Mouse (Mus musculus) hindbrain, embryonic 14.5 days (tissue): ENCODE measurements around the gene Pip5k1c. TPM values are rescaled to one million over a fixed set of nuclear protein-coding genes. Genes with fewer than 3 reads are reported as not detected.

ENCODE experiments used
- ATAC-seq: fragments of 200-750 bp; cut with Nextera tagmentation; 2 replicates; pipeline ENCODE4 v1.8.0; 2017; ENCODE audit warnings: moderate number of reproducible peaks, mild to moderate bottlenecking, moderate TSS enrichment, moderate library complexity; ENCODE audit not compliant: low FRiP score
- DNase-seq: peaks from one replicate; pipeline ENCODE4 v3.0.0-alpha.2; 2015; ENCODE audit warnings: low spot score
- H3K27ac ChIP-seq: fragments of 300-500 bp; sonication (generic); 2 replicates; pipeline ENCODE4 v1.5.1; 2014; ENCODE audit warnings: mild to moderate bottlenecking, moderate library complexity
- H3K27me3 ChIP-seq: fragments of 300-500 bp; sonication (generic); 2 replicates; pipeline ENCODE4 v1.6.1; 2014; ENCODE audit warnings: mild to moderate bottlenecking, low read length, mixed read lengths; ENCODE audit not compliant: control insufficient read depth, insufficient read depth
- H3K36me3 ChIP-seq: fragments of 300-500 bp; sonication (generic); replicated peaks from 2 replicates; pipeline ENCODE4 v1.6.1; 2014; ENCODE audit not compliant: control insufficient read depth, insufficient read depth
- H3K4me1 ChIP-seq: fragments of 300-500 bp; sonication (generic); replicated peaks from 2 replicates; pipeline ENCODE4 v1.6.1; 2014; ENCODE audit warnings: antibody characterized with exemption, low read length, mixed read lengths; ENCODE audit not compliant: control insufficient read depth, insufficient read depth
- H3K4me2 ChIP-seq: fragments of 300-500 bp; sonication (generic); replicated peaks from 2 replicates; pipeline ENCODE4 v1.6.1; 2014; ENCODE audit warnings: mild to moderate bottlenecking, moderate library complexity
- H3K4me3 ChIP-seq: fragments of 300-500 bp; sonication (generic); replicated peaks from 2 replicates; pipeline ENCODE4 v1.5.1; 2014; ENCODE audit warnings: mild to moderate bottlenecking, low read length
- H3K9ac ChIP-seq: fragments of 300-500 bp; sonication (generic); 2 replicates; pipeline ENCODE4 v1.6.1; 2014
- H3K9me3 ChIP-seq: fragments of 300-500 bp; sonication (generic); 2 replicates; pipeline ENCODE4 v1.6.1; 2016; ENCODE audit warnings: low read length; ENCODE audit not compliant: control insufficient read depth
- WGBS: fragments of 180-500 bp; shearing (Covaris S2); extraction: QIAGEN DNeasy Blood & Tissue Kit; methylation state at CpG from one replicate; pipeline ENCODE4 v1.1.7; 2014; 5-methylcytosine and 5-hydroxymethylcytosine counted together
- polyA plus RNA-seq: library from polyadenylated mRNA; unstranded; fragments of >200 nt; fragmentation: Nextera tagmentation; extraction: Ambion mirVana; gene quantifications from 2 replicates; pipeline ENCODE4 v1.2.1, GENCODE M21; 2014

The Pip5k1c gene
- polyA plus RNA-seq, 1 experiment from 2014 or later = 137 TPM

- H3K4me3 ChIP-seq = peak overlapping the region; percentile 61
- peak overlapping the region; percentile 89 for H3K4me2 ChIP-seq
- H3K27me3 ChIP-seq = peaks cover 23% of the 10 kb centered on the region
- peaks cover 10% of the 10 kb centered on the region; the same call in 1 of the 2 replicates for H3K4me1 ChIP-seq
- H3K36me3 ChIP-seq = no peaks in the 10 kb centered on the region
- H3K27ac ChIP-seq = no peak overlapping the region
- 10% methylated on average over 12 of the region's 12 CpGs for WGBS
- no peaks in the 10 kb centered on the region for H3K9me3 ChIP-seq
- H3K9ac ChIP-seq = no peak overlapping the region
- no peak for ATAC-seq
- no peak for DNase-seq
Observed at GRCm38 (mm10) chr10:81349146-81349545, 56.4 kb downstream of the Pip5k1c start.

- Histone ChIP-seq H3K36me3 (no peaks in the 10 kb centered on the region), H3K9me3 (no peaks in the 10 kb centered on the region), H3K27me3 (peaks cover 15% of the 10 kb centered on the region), H3K4me1 (peaks cover 10% of the 10 kb centered on the region; the same call in 1 of the 2 replicates), H3K4me2 (peak overlapping the region; percentile 89), H3K4me3 (peak overlapping the region; percentile 61), H3K27ac (no peak overlapping the region), H3K9ac (peak overlapping the region; percentile 62)
- WGBS = under 1% methylated on average over 29 of the region's 29 CpGs
- no peak for DNase-seq
- ATAC-seq = peak; percentile 8; the same call in 1 of the 2 replicates
Observed at GRCm38 (mm10) chr10:81349961-81350350, 57.2 kb downstream of the Pip5k1c start.

GRCm38 (mm10) chr10:81350351-81351063, 57.7 kb downstream of the Pip5k1c start, which contains the start of gene Hmg20b:
Hmg20b (minus strand) TSS chr10:81350480.
- WGBS = under 1% methylated on average over 54 of the region's 54 CpGs
- Histone ChIP-seq H3K4me2 (peak within 1 kb of the TSS; percentile 89), H3K9me3 (no peaks in the 10 kb centered on the region), H3K4me1 (peaks cover 10% of the 10 kb centered on the region; the same call in 1 of the 2 replicates), H3K9ac (peak within 1 kb of the TSS; percentile 62), H3K36me3 (no peaks in the 10 kb centered on the region), H3K4me3 (peak within 1 kb of the TSS; percentile 61), H3K27me3 (peaks cover 10% of the 10 kb centered on the region), H3K27ac (0 out of 2 replicates have a peak within 1 kb of the TSS, but pooled peaks have one; percentile 43)
- ATAC-seq (peak; percentile 96), DNase-seq (peak; percentile 98)

- DNase-seq = no peak
- no peaks in the 10 kb centered on the region for H3K9me3 ChIP-seq
- H3K4me3 ChIP-seq = no peak overlapping the region; the same call in 1 of the 2 replicates
- no peak overlapping the region for H3K4me2 ChIP-seq
- WGBS = 30% methylated on average over 9 of the region's 9 CpGs
- H3K4me1 ChIP-seq = peaks cover 11% of the 10 kb centered on the region
- H3K27me3 ChIP-seq = peaks cover 7% of the 10 kb centered on the region
- ATAC-seq = no peak
- H3K9ac ChIP-seq = no peak overlapping the region
- no peaks in the 10 kb centered on the region for H3K36me3 ChIP-seq
- no peak overlapping the region for H3K27ac ChIP-seq
Observed at GRCm38 (mm10) chr10:81351678-81352291, 59.0 kb downstream of the Pip5k1c start.

GRCm38 (mm10) chr10:81354738-81355477, 62.1 kb downstream of the Pip5k1c start:
- Histone ChIP-seq H3K27me3 (no peaks in the 10 kb centered on the region), H3K27ac (no peak overlapping the region), H3K4me1 (peaks cover 19% of the 10 kb centered on the region), H3K9ac (no peak overlapping the region), H3K4me2 (no peak overlapping the region), H3K9me3 (no peaks in the 10 kb centered on the region), H3K4me3 (no peak overlapping the region), H3K36me3 (no peaks in the 10 kb centered on the region)
- WGBS = 70% methylated on average over 9 of the region's 9 CpGs
- no peak for DNase-seq
- ATAC-seq = no peak

GRCm38 (mm10) chr10:81355533-81355932, 62.8 kb downstream of the Pip5k1c start:
- H3K4me1 ChIP-seq = peaks cover 18% of the 10 kb centered on the region
- H3K27ac ChIP-seq = no peak overlapping the region
- H3K4me2 ChIP-seq = no peak overlapping the region
- H3K4me3 ChIP-seq = no peak overlapping the region
- no peaks in the 10 kb centered on the region for H3K9me3 ChIP-seq
- ATAC-seq = no peak
- 90% methylated on average over 4 of the region's 4 CpGs for WGBS
- no peak for DNase-seq
- H3K27me3 ChIP-seq = no peaks in the 10 kb centered on the region
- 0 out of 2 replicates have a peak, but pooled peaks cover 2% of the 10 kb centered on the region for H3K36me3 ChIP-seq
- no peak overlapping the region for H3K9ac ChIP-seq

- Histone ChIP-seq H3K27me3 (no peaks in the 10 kb centered on the region), H3K4me1 (peaks cover 18% of the 10 kb centered on the region), H3K36me3 (0 out of 2 replicates have a peak, but pooled peaks cover 4% of the 10 kb centered on the region), H3K27ac (no peak overlapping the region), H3K4me3 (no peak overlapping the region; the same call in 1 of the 2 replicates), H3K9ac (no peak overlapping the region), H3K4me2 (peak overlapping the region; percentile 97), H3K9me3 (no peaks in the 10 kb centered on the region)
- WGBS = 59% methylated on average over 12 of the region's 12 CpGs
- no peak for ATAC-seq
- DNase-seq = no peak
Observed at GRCm38 (mm10) chr10:81356352-81356990, 63.7 kb downstream of the Pip5k1c start.

GRCm38 (mm10) chr10:81356991-81357844, 64.5 kb downstream of the Pip5k1c start, which contains the start of gene Mfsd12:
Mfsd12 (plus strand) TSS chr10:81357491.
- ATAC-seq (peak; percentile 92), DNase-seq (peak; percentile 92)
- H3K4me2 ChIP-seq = peak within 1 kb of the TSS; percentile 97
- H3K36me3 ChIP-seq = 0 out of 2 replicates have a peak, but pooled peaks cover 4% of the 10 kb centered on the region
- H3K9ac ChIP-seq = peak within 1 kb of the TSS; percentile 86
- H3K27me3 ChIP-seq = no peaks in the 10 kb centered on the region
- 2% methylated on average over 65 of the region's 79 CpGs for WGBS
- peak within 1 kb of the TSS; percentile 81 for H3K4me3 ChIP-seq
- H3K27ac ChIP-seq = no peak within 1 kb of the TSS; the same call in 1 of the 2 replicates
- peaks cover 18% of the 10 kb centered on the region for H3K4me1 ChIP-seq
- H3K9me3 ChIP-seq = no peaks in the 10 kb centered on the region
